Mouse (Mus musculus): ENCODE data around the gene Mgat5b.
A peak's percentile ranks its signal among the peaks of the same experiment; 100 is the strongest.

The Mgat5b gene

DNA sequence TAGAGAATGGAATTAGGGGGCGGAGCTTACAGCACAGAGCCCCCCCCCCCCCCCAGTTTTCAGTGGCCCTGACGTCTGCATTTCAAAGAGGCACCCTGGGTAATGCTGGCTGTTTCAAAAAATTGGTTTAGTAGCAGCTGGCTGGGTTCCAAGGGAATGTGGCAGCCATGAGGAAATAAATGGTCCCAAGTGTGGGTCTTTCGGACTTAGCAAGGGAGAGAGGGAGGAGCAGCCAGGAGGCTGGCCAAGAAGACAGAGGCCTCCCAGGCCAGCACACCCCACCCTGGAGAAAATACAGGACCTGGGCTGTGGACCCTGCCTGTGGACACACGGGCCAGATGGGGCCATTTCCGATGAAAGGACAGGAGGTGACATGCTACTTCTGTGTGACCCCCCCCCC is 61.6 kb downstream of the Mgat5b start:
- DNase-seq (ENCODE audit: low read depth): no peak

DNA sequence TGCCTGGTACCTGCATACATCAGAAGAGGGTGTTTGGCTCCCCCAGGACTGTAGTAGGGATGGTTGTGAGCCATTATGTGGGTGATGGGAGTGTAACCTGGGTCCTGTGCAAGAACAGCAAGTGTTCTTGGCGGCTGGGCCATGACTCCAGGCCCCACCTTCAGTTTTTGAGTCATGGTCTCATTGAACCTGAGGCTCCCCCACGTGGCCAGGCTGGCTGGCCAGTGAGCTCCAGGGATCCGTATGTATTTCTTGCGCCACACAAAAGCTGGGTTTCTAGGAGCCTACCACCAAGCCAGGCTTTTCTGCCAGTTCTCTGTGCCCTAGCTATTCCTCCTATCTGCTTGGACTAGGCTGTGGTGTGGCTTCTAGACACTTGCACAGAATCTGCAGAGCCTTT is 63.9 kb downstream of the Mgat5b start:
- no peak for DNase-seq (ENCODE audit: low read depth)

DNA sequence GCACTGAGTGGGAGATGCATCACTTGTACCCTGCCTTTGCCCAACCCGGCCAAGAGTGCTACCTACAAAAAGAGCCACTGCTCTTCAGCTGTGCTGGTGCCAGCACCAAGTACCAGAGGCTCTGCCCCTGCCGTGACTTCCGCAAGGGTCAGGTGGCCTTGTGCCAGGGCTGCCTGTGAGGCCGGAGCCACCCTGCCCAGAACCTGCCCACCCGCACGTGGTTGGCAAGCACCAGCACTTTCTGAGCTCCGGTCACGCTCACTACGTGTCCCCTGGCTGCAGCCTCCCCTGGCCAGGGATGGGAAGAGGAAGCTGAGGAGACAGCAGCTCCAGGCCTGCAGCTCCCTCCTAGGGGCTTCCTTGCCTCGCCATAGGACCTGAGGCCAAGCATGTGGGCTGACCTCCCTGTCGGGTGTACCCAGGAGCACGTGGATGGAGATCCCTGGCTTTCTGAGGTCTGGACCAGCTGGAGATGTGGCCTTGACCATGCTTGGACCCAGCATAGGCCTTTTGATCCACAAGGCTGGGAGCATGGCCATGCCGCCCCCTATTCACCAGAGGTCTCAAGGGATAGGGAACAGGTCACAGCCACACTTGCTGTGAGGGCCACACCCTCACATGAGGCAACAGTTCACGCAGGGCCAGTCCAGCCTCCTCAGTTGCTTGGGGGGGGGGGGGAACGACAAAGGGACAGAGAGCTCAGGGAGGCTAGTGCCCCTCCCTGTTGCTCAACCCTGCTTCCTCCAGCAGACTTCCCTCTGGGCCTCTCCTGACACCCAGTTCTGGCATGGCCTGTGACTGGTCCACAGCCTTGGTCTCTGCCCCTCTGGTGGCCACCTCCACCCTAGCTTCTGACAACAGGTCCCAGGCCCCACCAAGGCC is 67.1 kb downstream of the Mgat5b start:
- DNase-seq (ENCODE audit: low read depth): no peak

DNA sequence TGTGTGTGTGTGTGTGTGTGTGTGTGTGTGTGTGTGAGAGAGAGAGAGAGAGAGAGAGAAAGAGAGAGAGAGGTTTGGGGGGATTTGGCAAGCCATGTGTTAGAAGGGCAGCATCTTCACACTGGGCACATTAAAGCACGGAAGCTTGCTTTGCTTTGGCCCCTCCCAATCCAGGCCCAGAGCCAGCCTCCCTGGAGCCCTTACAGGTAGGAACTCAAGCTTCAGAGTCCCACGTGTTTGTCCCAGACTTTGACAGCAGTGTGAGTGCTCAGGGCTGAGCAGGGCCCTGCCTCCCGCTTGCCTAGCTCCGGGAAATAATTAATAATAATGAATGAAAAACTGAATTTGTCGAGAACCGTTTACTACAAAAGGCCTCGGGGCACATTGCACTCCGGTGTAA is 69.5 kb downstream of the Mgat5b start:
- no peak for DNase-seq (ENCODE audit: low read depth)

DNA sequence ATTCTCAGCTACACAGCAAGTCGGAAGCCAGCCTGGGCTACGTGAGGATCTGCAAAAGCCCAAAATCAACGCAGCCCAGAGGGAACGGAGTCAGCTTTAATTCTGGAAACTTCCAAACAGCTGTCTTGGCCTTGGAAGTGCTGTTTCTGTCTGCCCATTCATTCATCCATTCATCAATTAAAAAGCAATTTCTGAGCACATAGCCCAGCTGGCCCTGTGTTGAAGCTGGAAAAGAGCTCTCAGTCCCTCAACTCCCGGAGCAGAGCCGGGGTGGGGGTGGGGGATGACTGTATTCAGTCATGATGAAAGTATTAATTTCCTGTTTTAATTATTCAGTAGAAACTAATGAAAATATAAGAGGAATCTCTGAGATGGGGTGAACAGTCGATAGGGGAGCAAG is 71.6 kb downstream of the Mgat5b start:
- DNase-seq (ENCODE audit: low read depth): no peak

DNA sequence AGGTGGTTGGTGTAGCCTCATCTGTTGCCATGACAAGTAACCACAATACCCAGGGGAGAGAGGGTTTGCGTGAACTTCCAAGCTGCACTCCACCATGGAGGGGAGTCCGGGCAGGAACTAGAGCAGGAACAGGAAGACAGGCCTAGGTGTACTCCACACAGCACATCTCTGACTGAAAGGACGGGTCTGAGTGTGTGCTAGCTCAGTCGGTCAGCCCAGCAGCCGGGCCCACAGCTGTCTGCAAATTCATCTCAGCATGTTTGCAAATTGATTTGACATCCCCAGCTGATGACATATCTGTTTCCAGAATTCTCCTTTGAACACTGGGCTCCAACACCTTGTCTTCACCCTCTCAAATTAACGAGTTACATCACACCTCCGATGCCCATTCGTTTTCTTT is 72.7 kb downstream of the Mgat5b start:
- no peak for DNase-seq (ENCODE audit: low read depth)

DNA sequence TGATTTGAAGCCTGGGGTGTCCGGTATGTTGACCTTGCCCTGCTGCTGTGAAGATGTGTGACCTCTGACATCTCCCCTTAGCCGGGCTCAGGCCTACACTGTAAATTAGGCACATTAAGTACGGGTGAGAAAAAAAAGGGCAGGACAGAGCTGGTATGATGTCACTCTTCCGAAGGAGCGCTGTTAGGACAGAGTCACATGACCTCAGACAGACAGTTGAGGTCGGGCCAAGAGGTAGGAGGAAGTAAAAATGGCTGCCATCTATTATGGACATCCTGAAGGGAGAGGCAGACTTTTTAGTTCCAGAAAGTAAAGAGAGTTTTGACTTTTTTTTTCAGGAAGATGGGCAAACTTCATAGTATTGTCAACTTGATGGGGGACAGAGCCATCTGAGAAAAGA is 73.3 kb downstream of the Mgat5b start:
- no peak for DNase-seq (ENCODE audit: low read depth)

DNA sequence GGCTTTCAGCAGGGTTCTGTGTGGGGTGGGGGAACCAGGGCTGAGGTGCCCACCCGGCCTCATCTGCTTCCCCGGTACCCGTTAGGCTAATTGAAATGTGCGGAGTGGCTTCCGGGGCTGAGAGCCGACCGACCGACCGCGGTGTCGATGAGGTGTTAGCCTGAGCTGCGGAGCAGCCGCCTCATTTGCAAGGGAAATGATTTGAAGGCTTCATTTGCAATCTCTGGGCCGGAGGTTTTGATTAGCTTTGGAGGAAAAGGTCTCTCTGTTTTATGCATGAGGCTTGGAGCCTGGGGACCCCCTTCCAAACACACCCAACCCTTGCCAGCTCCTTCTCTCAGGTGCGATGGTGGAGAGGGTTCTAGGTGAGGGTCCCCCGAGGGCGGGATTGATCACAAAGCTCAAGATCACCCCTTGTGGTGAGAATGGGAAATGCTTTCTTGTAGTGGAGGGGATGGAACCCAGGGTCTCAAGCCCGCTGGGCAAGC is 75.5 kb downstream of the Mgat5b start:
- DNase-seq (ENCODE audit: low read depth): peak; percentile 58

DNA sequence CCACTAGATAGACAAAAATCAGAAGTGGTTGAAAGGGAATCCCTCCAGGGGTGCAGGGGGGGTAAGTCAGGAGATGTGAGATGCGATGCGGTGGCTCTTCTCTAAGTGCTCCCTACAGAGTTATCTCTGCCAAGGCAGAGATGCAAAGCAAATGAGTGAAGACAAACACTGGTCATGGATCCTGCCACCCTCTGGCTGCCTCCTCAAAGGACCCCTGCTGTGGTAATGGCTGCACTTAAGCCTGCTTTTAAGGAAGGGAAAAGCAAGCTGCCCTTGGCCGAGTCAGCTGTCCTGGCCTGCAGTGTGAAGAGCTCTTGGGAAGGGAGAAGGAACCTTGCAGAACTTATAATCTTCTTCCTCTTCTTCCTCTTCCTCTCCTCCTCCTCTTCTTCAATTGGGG is 78.3 kb downstream of the Mgat5b start:
- no peak for DNase-seq (ENCODE audit: low read depth)

DNA sequence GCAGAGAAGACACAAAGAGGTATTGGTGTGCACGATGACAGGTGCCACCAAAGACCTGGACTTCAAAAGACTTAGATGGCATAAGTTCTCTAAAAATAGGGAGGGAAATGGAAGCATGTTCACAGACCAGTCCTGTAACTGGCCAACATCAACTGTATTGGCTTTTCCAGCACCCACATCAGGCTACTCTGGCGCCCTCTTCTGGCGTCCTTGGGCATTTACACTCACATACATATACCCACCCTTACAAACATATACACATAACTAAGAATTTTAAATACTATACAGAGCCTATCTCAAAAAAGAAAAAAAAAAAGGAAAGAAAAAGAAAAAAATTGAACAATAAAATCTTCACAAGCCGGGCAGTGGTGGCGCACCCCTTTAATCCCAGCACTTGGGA is 80.3 kb downstream of the Mgat5b start:
- DNase-seq (ENCODE audit: low read depth): peak; percentile 5

DNA sequence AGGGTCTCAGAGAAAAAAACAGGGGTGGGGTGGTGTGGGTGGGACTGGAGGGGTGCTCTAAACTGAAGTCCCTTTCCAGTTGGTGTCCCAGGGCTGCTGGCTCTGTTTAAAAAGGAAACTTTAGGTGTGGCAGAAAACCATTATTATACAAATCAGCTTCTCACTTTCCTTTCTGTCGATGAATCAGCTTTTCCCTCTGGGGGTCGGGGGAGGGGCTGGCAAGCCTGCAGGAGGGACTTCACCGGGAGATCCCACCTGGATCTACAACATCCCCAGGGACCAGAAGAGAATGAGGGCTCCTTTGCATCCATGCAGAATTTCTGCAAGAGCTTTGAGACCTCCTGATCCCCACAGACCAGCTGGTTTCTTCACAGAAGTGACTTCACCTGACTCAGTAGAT is 81.6 kb downstream of the Mgat5b start:
- no peak for DNase-seq (ENCODE audit: low read depth)

DNA sequence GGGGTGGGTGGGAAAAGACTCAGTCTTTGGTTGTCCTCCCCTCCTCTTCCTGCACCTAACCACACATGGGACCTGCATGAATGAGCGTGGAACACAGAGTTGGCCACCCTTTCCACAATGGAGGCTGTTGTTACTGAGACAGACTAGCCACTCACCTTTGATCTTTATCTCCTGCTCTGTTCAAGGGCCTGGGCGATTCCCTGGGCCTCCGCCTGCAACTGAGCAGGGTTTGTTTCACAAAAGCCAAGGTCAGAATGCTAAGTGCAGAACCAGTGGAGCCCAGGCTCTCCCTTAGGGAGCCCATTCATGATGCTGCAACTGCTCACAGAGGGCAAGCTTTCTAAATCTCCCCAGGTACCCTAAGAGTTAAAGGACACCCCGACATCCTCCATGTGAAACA is 83.1 kb downstream of the Mgat5b start:
- DNase-seq (ENCODE audit: low read depth): no peak

DNA sequence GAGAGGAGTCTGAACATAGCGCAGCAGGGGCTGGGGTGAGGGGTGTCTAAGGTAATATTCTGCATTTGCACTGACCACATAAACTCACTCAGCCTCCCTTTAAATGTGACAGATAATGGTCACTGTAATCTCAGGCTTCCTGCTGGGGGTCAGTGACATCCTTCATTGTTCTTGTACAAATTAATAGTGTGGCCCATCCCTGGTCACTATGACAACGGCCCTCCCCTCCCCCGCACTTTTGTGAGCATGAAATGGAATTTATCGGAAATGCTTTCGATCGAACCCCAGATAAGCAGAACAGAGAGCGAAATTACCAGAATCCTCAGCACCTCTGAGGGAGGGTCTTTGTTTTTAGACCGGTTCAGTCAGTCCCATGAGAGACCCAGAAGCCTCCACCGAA is 84.8 kb downstream of the Mgat5b start:
- no peak for DNase-seq (ENCODE audit: low read depth)

DNA sequence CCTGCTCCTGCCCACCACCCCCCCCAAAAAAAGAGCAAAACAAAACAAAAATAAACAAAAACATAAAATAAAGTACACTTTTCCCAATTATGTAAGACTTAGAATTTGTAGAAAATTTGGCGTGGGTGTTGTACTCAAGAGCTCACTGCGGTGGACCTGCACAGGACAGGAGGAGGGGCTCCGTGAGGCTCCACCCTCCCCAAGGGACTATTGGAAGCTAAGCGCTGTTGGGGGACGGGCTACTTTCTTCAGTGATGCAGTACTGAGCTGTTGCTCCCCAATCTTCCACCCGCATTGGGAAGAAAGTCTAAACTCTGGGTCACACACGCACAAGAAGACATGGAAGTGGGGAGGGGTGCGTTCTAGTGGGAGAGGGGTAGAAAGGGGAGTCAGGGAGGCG is 85.6 kb downstream of the Mgat5b start:
- no peak for DNase-seq (ENCODE audit: low read depth)

DNA sequence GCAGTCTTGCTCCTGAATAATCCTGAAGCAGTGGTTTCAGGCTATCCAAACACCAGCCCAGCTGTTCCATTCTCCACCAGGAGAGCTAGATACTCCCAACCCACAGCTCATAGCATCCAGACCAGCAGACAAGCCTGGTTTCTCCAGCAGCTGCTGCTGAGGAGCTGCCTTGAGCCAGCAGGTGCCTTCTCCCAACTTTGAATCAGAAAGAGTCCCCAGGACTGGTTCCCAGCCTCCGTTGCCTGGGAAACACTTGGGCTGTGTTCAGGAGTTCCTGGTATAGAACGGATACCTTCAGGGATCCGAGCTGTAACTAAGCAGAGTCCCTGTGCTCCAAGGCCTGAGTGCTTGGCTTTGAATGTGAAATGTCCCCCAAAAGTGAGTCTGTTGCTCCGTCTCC is 98.8 kb downstream of the Mgat5b start:
- no peak for DNase-seq (ENCODE audit: low read depth)

DNA sequence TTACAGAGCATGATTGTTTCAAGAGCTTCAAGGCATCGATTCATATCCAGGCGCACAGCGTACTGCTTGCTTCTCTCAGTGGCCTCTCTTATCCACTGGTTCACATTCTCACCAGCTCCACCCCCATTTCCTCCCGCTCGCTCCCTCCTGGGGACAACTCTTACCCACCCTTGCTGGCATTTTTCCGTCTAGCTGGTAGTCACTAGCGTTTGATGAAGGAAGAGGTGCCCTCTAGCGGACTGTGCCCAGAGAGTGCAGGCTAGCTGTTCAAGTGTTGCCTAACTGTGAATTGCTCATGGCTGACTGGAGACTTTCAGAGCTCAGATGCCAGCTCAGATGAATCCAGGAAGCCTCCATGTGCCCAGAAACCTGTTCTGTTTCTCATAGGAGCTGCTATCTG is 99.7 kb downstream of the Mgat5b start:
- peak; percentile 85 for DNase-seq (ENCODE audit: low read depth)

DNA sequence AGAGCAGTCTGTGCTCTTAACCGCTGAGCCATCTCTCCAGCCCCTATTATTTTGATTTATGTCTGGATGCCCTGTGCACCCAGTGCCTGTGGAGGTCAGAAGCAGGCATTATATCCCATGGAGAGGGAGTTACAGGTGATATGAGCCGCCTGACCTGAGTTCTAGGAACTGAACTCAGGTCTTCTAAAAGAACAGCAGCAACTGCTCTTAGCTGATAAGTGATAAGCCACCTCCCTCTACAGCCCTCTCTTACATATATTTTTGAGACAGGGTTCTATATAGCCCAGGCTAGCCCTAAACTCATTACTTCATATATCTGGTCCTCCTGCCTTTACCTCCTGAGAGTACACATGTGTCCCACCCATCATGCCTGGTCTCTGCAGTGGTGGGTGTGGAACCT is 102.4 kb downstream of the Mgat5b start:
- DNase-seq (ENCODE audit: low read depth): no peak

DNA sequence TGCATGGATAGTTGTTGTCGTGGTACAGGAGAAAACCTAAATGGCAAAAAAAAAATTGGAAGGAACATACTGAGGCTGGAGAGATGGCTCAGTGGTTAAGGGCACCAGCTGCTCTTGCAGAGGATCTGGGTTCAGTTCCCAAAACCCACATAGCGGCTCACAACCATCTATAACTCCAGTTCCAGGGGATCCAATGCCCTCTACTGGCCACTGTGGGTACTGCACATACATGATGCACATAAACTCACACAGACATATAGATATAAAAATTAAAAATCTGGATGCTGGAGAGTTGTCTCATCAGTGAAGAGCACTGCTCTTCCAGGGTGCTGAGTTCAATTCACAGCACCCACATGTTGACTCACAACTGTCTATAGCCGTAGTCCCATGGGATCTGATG is 104.9 kb downstream of the Mgat5b start:
- DNase-seq (ENCODE audit: low read depth): peak; percentile 32

DNA sequence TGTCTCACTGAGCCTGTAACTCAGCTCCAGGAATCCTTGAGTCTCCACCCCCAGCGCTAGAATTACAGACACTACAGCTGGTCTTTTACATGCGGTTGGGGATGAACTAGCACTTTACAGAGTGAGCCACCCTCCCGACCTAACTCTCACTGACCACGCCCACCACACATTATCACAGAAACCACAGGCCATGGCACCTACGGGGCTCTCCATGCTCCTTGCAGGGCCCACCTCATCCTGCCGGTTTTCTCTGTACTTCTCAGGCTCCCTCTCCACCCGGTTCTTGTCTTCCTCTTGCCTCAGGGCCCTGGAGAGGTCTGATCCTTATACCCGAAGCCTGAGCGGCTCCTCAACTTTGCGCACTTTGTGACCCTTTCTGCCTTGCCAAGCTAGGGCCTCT is 109.0 kb downstream of the Mgat5b start:
- DNase-seq (ENCODE audit: low read depth): no peak

DNA sequence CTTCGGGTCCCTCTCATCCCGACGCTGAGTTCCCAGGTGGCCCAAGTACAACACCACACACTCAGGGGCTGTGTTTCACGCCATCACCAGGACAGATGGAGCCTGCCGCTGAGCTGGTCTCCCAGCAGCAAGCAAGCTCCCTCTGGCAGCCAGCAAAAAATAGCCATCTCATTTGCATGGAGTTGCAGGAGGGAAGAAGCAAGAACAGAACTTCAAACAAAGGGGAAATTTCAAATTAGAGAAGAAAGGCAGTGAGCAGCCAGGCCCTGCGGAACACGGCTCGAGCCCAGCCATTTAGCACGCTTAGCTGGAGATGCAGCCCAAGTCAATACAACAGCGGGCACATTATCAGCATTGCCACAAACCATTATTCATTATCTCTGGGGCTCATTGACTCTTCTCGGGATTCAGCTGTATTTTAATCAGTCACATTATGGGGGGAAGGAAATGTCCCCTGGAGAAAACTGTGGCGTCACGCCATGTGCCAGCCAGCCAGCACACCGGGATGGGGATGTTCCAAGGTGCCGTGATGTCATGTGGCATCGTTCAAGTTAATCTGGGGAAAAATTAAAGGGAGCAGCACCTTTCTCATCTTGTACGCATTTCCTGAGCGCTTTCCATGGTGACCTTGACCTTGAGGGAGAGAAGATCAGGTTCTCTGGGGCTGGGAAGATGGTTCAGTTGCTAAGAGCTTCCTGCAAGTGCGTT is 110.4 kb downstream of the Mgat5b start:
- DNase-seq (ENCODE audit: low read depth): no peak

DNA sequence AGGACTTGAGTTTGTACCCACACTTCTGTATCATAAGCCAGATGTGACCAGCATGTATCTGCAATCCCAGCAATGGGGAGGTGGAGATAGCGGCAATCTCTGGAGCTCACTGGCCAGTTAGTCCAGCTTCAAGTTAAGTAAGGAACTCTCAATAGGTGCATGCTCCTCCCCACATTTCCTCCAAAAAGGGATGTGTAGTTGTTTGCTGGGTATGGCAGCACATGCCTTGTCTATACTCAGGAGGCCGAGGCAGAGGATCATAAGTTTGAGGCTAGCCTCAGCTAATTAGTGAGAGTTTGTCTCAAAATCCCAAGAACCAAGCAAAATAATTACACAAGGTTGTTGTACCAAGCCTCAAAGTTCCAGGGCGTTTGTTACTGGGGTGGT is 110.9 kb downstream of the Mgat5b start:
- no peak for DNase-seq (ENCODE audit: low read depth)

DNA sequence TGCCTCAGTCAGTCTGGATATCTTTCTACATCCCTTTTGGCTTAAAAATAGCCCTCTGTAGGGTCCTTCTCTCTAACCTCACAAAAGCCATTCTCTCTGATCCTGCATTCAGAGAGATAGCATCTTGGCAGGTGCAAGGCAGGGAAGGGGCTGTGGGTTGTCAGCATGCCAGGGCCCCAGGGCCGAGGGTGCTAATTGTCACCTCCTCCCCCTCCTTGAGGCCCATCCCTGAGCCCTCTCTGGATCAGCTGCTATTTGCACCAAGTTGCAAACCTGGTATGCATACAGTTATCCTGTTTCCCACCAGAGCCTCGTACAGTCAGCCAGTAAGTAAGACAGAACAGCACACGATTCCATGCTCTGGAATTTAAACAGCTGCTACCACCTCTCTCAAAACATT is 111.4 kb downstream of the Mgat5b start:
- DNase-seq (ENCODE audit: low read depth): no peak

DNA sequence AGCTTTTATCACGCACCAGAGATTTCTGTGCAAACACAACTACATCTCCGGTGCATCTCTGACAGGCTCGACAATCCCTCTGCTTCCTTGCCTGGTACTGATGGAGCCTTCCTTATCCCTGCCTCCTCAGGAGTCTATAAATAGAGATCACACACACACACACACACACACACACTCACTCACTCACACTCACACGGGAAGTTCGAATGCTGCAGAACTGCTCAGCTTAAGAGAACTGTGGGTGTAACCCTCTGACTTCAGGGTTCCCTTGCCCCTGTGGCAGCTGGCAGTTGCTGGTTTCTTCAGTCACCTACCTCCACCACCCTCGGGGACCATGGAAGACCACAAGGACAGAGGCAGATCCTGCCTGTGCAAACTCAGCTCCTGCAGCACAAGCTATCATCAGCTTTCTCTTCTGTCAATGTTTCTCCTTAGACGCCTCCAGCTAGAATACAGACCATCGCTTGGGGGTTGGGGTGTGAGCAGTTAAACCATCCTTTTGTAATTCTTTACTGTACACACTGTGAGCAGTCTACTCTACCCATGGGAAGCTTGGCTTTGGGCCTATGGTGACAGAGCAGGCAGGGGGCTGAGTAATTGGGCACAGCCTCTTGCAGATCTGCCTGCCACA is 111.9 kb downstream of the Mgat5b start:
- no peak for DNase-seq (ENCODE audit: low read depth)

Data from naive thymus-derived CD4-positive, alpha-beta T cell, adult 2 months (primary cell).